Mouse (Mus musculus) layer of hippocampus, postnatal 10 days (tissue): ENCODE results near the gene Gm42688. TPM values are rescaled to one million over a fixed set of nuclear protein-coding genes. Genes with fewer than 3 reads are reported as not detected.

Source experiments
- DNase-seq, 2 experiments: peaks; one replicate each; pipeline ENCODE4 v3.0.0; 2021; ENCODE audit warnings: low spot score in 2 of 2
- long read RNA-seq: library from polyadenylated mRNA; stranded (forward); transcript quantifications from one replicate; pipeline ENCODE4 v2.0.0, GENCODE M21; 2023
- total RNA-seq, 2 experiments: library from RNA; stranded (reverse); gene quantifications; 2 replicates each; pipeline ENCODE4 v1.2.3; 2021

The Gm42688 gene
- total RNA-seq, result 1 to 10 TPM; 7.2 to 8.1 TPM
- long read RNA-seq, partial matches to known transcripts, result 2 of 10 reads
- long read RNA-seq, other reads (novel, unspliced or antisense), result 8 of 10 reads

DNA sequence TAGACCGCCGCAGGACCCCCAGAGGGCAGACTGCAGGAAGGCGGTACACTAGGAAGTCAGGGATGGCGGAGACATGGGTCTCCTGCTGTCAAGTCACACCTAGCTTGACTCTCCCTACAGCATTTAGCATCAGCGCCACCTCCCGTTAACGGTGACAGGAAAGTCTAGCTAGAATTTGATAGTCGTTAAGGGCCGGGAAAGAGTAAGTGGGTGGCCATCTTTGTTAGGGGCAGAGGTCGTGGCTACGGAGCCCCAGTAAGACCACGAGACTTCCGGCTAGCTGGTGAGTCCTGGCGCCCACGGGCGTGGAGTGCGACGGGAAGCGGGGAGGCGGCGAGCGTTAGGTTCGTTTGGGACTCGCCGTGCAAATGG is at the start of gene Gm42688, which contains the start of gene Ccdc142:
Gm42688 (plus strand) TSS at position 302 of the 372 bp plus-strand sequence.
Ccdc142 (plus strand) TSS at position 286 of the 372 bp plus-strand sequence.
- peak; percentile 86 to 90 for DNase-seq

DNA sequence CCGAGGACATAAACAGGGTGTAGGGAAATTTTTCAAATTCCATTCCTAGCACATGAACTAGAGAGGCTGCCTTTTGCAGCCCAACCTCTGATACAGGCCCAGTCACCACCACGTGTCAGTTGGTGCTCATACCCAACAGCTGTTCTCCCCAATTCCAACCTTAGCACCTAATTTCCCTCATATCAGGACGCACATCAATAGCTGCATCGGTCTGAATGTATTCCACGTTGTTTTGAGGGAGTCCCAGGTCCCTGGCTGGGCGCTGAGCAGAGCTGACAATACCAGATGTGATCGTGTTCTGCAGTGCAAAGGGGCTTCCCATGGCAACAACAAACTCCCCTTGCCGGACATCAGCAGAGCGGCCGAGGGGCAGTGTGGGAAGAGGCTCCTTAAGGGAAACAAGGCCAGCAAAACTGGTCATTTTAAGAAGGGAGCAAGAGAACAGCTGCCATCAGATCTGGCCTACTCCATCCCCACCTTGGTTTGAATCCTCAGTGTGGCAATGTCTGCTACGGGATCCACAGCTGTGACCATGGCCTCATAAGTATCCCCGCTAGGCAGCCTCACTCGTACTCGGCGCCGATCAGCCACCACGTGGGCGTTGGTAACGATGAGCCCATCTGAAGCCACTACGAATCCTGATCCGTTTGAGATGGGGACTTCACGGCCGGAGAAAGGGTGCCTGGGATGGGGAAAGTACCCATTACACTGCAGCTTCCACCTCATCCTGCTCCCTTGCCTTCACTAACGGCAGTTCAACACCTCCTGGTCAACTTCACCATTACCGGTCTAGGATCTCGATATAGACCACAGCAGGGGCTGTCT is 48.1 kb upstream of the Gm42688 start:
- DNase-seq, result peak in 1 of 2 experiments; percentile 52

DNA sequence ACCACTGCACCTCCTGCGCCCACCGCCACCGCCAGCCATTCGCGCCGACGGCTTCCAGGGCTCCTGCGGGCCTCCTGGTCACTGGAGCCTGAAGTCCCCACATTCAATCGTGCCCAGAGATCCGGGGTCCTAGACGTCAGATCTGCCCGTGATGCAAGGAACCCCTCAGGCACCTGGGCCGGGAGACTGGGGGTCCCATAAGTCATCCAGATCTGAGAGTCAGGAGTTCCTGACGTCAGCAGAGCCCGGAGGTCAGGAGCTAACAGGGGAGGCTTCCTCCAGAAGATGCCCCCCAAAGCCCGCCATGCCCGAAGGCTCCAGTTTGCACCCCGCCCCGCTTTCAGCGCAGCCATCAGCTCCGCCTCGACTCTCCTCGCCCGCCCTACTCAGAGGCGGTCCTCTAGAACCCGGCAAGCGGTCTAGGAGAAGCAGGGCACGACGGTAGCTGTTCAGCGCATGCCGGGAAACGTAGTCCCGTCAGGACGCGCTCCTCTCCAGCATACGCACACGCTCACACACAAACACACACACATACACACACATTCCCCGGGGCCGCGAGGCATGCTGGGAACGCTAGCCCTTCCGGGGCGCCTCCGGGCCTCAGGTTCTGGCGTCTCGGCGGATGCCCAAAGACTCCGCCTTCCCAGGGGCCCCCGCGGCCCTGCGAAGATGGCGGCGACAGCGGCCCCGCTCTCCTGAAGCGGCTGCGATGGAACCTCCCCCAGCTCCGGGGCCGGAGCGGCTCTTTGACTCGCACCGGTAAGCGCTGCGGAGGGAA is 47.2 kb upstream of the Gm42688 start, which contains the start of gene Aup1:
Aup1 (plus strand) TSS at position 448 of the 778 bp plus-strand sequence.
- DNase-seq, result peak; percentile 94 to 96

DNA sequence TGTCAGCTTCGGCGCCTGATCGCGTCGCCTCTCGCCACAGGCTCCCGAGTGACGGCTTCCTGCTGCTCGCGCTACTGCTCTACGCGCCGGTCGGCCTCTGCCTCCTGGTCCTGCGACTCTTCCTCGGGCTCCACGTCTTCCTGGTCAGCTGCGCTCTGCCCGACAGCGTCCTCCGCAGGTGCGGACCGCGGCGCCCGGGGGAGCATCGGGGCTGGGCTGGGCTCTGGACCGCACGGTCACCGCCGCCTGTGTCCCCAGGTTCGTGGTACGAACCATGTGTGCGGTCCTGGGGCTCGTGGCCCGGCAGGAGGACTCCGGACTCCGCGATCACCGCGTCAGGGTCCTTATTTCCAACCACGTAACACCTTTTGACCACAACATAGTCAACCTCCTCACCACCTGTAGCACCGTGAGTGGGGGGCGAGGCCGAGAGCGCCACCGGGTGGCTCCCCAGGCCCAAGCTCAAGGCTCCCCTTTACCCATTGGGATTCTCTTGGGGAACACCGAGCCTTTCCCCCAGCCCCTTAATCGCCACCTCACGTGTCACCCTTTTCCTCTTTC is 46.5 kb upstream of the Gm42688 start, which contains the start of gene Htra2:
Htra2 (minus strand) TSS at position 403 of the 561 bp plus-strand sequence.
- peak; percentile 55 to 66 for DNase-seq

DNA sequence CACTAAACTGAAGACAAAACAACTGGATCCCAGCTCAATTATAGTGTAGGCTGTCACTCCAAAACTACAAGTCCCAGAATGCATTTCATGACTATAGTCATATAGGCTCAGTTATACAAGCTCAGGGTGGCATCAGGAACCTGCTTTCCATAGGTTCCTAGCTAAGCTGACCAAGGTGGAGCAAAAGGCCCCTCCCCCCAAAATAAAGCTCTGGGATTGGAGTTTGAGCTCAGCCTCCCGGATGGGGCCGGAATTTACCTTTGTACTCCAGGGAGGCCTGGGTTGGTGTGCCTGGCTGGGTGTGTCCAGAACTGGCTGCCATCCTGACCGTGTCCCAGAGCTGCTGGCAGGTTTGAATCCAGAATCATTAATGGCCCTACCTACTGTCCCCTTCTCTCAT is 43.6 kb upstream of the Gm42688 start, which contains the start of gene Dqx1:
Dqx1 (plus strand) TSS at position 55 of the 400 bp plus-strand sequence.
- DNase-seq, result no peak

DNA sequence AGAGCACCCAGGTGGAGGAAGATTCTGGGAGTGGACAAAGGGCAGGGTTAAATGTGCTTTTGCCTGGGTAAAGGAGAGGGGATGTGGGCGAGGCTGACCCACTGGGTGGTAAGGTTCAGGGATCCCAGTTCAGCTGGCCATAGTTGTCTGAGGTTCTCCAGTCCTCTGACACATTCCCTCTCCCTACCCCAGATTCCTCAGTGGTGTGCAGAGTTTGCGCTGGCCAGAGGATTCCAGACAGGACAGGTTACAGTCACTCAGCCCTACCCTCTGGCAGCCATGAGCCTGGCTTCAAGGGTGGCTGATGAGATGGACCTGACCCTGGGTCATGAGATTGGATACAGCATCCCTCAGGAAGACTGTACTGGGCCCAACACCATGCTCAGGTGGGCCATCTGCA is 42.7 kb upstream of the Gm42688 start:
- no peak for DNase-seq

DNA sequence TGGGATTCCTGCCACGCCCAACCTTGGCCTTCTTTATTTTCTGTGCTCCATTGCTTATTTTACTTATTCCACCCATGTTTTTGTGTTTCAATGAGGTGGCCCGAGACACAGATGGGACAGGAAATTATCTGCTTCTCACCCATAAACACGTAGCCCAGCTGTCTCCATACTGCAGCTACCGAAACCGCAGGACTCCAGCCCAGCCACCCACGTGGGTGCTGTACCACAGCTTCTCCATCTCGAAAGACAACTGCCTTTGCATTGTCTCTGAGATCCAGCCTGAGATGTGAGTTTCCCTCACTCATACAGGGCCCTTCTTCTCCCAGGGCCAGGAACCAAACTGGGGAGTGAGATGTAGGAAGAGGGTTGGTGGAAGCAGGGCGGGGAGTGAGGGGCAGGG is 35.4 kb upstream of the Gm42688 start:
- no peak for DNase-seq

DNA sequence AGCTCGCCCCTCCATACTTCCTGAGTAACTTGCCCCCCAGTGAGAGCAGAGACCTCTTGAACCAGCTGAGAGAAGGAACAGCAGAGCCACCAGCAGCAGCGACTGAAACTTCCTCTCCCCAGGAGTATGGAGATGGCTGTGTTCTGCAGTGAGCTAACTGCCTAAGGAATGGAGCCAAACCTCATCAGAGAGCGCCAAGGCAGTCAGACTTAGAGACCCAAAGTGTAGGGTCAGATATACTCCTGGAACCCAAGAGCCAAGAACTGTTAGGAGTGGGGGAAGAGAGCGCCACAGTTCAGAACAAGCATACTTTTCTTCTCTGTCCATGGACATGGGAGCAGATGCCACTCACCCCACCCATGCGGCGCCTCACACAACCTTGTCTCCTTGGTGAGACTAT is 35.0 kb upstream of the Gm42688 start:
- no peak for DNase-seq

DNA sequence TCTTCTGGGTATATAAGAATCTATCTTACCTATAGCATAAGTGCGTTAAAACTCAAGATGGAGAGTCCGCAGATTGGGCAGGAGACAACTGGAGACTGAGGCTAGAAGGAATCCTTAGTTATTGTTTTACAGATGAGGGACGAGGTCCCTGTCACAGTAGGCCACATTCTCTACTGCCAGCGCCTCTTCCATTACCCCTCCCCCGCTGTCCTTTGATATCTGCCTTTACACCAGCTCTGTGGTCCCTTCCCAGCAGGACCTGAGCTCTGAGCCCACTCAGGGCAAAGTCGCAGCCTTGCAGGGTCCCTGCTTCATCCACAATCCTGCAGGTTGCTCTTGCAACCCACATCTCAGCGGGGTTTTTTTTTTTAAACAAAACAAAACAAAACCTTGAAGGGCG is 33.2 kb upstream of the Gm42688 start:
- no peak for DNase-seq

DNA sequence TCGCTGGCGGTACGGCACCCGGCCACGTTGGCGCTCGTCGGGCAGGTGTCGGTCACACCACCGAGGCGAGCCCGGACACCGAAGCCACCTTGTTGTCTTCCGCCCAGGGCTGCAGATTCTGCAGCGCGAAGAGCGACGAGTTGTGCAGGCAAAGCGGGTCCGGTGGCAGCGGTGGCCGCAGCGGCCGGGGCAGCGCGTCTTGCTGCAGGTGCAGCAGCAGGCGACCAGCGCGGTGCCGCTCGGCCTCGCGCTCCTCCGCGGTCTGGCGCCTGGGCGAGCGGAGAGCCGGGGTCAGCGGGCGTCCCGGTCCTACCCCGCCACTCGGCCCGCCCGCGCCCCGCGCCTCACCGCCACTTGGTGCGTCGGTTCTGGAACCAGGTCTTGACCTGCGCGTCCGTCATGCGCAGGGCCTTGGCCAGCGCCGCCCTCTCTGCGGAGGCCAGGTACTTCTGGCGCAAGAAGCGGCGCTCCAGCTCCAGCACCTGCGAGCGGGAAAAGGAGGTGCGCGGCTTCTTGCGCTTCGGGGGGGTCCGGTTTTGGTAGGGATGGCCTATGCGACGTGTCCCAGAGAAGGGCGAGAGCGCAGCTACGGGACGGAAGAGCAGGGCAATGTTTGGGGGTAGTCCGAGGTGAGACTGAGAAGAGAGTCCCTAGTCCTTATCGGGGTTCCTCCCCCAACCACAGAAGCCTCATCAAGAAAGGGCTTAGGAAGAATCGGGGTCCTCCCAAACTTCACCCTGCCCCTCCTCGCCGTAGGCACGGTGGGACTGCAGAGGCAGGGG is 32.5 kb upstream of the Gm42688 start:
- DNase-seq, result peak in 1 of 2 experiments; percentile 12

DNA sequence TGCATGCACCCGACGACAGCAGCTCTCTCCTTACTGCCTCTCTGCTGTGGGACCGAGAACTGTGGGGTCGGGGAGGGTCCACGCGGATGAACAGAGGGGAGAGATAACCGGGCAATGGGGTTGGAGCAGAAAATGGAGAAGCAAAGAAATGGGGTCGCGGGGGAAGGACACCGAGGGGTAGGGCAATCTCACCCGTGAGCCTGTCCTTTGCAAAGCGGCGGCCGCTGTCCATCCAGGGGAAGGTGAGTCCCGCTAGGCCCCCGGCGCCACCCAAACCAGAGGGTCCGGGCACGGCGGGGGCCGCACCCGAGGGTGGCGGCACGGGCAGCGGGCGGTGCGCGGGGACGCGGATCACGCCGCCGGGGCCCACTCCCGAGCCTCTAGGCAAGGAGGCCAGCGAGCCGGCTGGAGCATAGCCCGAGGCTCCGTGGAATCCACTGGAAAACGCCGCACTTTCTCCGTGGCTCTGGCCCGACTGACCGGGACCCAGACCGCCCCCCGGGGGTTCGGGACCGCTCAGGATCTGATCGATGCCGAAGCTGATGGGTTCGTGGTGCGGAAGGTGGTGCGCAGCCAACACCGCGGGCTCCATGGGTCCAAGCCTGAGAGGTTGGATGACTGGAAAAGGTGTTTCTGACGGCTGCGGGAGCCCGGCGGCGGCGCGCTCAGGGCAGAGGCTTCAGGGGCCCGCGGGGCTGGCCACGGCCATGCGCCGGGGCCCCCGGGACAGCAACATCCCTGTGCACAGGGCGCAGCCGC is 31.8 kb upstream of the Gm42688 start:
- no peak for DNase-seq

DNA sequence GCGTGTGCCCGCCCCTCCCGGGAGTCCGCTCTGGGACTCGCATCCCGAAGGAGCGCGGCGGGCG is 31.3 kb upstream of the Gm42688 start, which contains the start of gene Tlx2:
Tlx2 (minus strand) TSS at position 47 of the 64 bp plus-strand sequence.
- no peak for DNase-seq

DNA sequence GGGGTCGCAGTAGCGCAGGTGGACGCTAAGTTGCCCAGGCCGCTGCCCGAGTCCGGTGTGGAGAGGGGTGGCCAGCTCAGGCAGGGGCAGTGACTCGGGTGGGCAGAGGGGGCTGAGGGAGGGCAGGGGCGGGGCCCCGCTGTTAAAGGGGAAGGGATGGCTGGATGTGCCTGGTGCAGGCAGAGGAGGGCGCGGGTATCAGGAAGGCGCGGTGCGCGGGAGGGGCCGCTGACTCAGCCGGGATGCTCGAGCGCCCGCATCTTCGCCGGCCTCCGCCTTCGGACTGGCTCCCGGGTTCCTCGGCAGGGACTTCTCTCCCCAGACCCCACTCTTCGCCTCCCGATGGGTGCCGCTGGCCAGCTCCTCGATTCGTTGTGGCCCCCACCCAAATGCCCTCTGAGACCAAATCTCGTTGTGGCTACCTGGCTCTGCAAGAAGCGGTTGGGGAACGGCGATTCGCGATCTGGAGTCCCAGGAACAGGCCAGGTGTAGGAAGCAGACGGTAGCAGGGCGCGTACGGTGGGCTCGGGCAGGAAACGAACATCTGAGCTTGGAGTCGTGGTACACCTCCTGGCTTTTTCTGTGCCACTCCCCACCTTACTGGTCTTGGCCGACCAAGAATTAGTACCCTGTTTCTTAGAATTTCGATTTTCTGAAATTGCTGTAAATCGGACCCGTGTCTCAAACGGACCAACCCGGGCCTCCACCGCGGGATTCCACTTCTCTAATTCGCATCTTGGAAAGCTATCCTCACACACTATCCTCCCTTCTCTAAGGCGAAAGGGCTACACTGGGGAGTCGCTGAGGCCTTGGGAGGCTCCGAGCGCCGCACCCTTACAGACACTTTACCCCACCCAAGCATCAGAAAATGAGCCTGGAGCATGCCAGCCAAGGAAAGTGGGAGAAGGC is 30.9 kb upstream of the Gm42688 start:
- DNase-seq, result peak; percentile 56 to 65

DNA sequence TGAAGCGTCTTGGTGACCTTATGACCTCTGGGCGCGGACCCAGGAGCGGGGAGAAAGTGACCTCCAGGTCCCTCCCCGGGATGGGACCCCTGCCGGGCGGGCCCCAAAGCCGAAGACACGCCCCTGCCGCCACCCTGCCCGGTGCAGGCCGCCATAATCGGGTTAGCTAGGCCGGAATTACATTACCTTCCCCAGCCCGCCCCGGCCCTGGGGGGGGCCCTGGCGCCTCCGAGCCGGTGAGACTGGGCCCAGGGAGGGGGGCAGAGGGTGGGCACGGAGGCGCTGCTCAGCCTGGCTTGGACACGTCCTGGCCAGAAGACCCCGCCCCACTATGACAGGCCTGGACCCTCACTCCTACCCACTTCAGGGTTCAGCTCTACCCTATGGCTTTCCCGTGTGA is 30.2 kb upstream of the Gm42688 start:
- DNase-seq, result no peak

DNA sequence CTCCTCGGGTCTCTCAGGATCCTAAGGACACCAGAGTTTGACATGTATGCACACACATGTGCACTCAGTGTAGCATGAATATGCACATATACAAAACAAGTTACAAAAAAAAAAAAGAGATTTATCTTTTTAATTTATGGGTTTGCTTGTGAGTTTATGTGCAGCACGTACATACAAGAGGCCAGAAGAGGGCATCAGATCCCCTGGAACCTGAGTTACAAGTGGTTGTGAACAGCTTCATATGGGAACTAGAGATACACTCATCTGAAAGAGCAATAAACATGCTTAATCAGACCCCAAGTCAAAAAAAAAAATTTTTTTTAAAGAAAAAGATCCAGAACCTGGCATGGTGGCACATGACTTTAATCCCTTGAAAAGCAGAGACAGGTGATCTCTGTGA is 26.4 kb upstream of the Gm42688 start:
- no peak for DNase-seq

DNA sequence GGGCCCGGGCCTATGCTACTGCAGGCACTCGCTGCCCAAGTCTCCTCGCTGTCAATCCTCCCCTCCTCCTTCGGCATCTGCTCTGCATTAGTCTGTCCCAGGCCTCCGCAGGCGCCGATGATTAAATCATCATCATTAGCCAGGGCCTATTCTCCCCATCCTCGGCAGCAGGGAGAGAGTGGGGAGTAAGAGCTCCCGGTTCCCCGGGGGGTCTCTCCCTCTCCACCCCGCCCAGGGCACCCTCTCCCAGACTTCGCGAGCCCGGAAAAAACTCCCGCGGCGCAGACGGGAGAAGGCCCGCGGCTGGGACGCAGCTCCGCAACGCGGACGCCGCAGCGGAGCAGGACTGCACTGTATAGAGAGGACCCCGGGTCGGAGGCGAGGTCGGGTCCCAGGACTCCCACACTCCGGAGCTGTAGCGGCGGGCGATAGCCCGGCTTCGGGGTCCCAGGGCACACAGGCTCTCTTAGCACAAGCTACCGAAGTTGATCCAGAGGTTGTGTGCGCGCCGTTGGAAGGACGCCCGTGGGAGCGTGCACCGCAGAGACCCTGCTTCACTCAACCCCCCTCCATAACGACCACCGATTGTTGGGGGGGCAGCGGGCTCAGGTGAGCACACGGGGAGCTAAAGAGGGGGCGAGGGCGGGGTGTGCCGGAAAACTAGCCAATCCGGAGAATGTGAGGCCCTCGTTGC is 23.6 kb upstream of the Gm42688 start, which contains the start of gene Pcgf1:
Pcgf1 (plus strand) TSS at position 240 of the 694 bp plus-strand sequence.
- DNase-seq, result peak in 1 of 2 experiments; percentile 52

DNA sequence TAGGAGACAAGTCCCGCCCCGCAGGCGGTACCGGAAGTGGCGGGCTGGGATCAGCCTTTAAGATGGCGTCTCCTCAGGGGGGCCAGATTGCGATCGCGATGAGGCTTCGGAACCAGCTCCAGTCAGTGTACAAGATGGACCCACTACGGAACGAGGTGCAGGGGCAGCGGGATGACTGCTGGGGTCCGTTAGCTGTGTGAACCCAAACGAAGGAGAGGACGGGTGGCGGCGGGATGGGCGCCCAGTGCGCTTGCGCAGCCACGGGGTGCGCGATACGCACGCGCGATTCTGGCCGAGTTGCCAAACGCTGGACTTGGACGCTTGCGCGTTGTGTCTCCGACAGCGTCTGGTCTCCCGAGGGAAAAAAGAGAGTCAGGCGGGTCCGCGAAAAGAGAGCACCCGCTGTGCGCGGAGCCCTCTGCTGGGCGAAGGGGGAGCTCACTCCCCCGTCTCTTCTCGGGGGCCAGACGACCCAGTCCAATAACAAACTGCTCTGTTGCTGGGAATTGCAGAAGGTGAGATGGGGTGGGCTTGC is 23.0 kb upstream of the Gm42688 start:
- DNase-seq, result peak; percentile 100

DNA sequence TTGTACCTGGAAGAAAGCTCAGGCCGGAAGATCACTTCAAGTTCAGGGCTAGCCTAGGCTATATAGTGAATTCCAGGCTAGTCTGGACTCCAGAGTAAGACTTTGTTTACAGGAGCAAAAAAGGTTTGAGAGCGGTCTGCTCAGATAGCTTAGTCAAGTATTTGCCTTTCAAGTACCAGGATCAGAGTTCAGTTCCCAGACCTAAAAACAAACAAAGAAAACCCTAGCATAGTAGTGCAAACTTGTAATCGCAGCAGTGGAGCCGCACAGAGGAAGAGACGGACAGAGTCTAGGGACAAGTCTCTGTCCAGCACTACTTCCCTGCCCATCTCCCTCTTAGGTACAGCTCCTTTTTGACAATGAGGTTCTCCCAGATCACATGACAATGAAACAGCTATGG is 21.2 kb upstream of the Gm42688 start:
- DNase-seq, result no peak
